Mouse (Mus musculus) midbrain, postnatal 0 days (tissue): ENCODE results near the gene Sox5. TPM values are rescaled to one million over a fixed set of nuclear protein-coding genes. Genes with fewer than 3 reads are reported as not detected.

Experiments
- ATAC-seq: fragments of 200-750 bp; cut with Nextera tagmentation; 2 replicates; pipeline ENCODE4 v1.8.0; 2017; ENCODE audit warnings: moderate number of reproducible peaks, mild to moderate bottlenecking, moderate TSS enrichment, moderate library complexity; ENCODE audit not compliant: low FRiP score
- DNase-seq: peaks from one replicate; pipeline ENCODE4 v3.0.0-alpha.2; 2015; ENCODE audit warnings: low spot score
- H3K27ac ChIP-seq: fragments of 300-500 bp; sonication (generic); 2 replicates; pipeline ENCODE4 v1.5.1; 2014; ENCODE audit warnings: low read depth, mild to moderate bottlenecking, low read length, mixed read lengths
- H3K27me3 ChIP-seq: fragments of 300-500 bp; sonication (generic); 2 replicates; pipeline ENCODE4 v1.6.1; 2014; ENCODE audit warnings: low read length, control low read depth, mixed read lengths; ENCODE audit not compliant: insufficient read depth
- H3K36me3 ChIP-seq: fragments of 300-500 bp; sonication (generic); 2 replicates; pipeline ENCODE4 v1.6.1; 2014; ENCODE audit warnings: low read length, control low read depth, mixed read lengths; ENCODE audit not compliant: insufficient read depth
- H3K4me1 ChIP-seq: fragments of 300-500 bp; sonication (generic); 2 replicates; pipeline ENCODE4 v1.6.1; 2014; ENCODE audit warnings: mild to moderate bottlenecking, control low read depth, antibody characterized with exemption, low read length, mixed read lengths; ENCODE audit not compliant: insufficient read depth
- H3K4me2 ChIP-seq: fragments of 300-500 bp; sonication (generic); 2 replicates; pipeline ENCODE4 v1.6.1; 2014; ENCODE audit warnings: low read depth, mild to moderate bottlenecking, low read length, mixed read lengths; ENCODE audit not compliant: poor library complexity, severe bottlenecking
- H3K4me3 ChIP-seq: fragments of 300-500 bp; sonication (generic); 2 replicates; pipeline ENCODE4 v1.5.1; 2014; ENCODE audit warnings: low read depth, mild to moderate bottlenecking, low read length, moderate library complexity
- H3K9ac ChIP-seq: fragments of 300-500 bp; sonication (generic); replicated peaks from 2 replicates; pipeline ENCODE4 v1.6.1; 2014; ENCODE audit warnings: mild to moderate bottlenecking, low read length, moderate library complexity, mixed read lengths; ENCODE audit not compliant: poor library complexity, severe bottlenecking
- H3K9me3 ChIP-seq: fragments of 300-500 bp; sonication (generic); 2 replicates; pipeline ENCODE4 v1.6.1; 2016; ENCODE audit warnings: low read length, control low read depth
- CTCF ChIP-seq: IDR thresholded peaks from 2 replicates; pipeline ENCODE4 v1.5.1; 2016; ENCODE audit warnings: antibody characterized with exemption, mild to moderate bottlenecking
- WGBS: fragments of 180-500 bp; shearing (Covaris S2); extraction: QIAGEN DNeasy Blood & Tissue Kit; methylation state at CpG from one replicate; pipeline ENCODE4 v1.1.7; 2014; 5-methylcytosine and 5-hydroxymethylcytosine counted together
- polyA plus RNA-seq: library from polyadenylated mRNA; unstranded; fragments of >200 nt; fragmentation: Nextera tagmentation; extraction: Ambion mirVana; gene quantifications from 2 replicates; pipeline ENCODE4 v1.2.1, GENCODE M21; 2015
- total RNA-seq: library from RNA; depleted of rRNA; stranded (reverse); fragments of >200 nt; gene quantifications from 2 replicates; pipeline ENCODE4 v1.2.3, GENCODE M21; 2014

Gene Sox5
- total and polyA plus RNA-seq, 2 experiments from 2014 or later, result 11.3 to 25.0 TPM

GRCm38 (mm10) chr6:143859535-143859934, 922.2 kb downstream of the Sox5 start:
- H3K9ac ChIP-seq, result no peak overlapping the region
- no peaks in the 10 kb centered on the region; the same call in 1 of the 2 replicates for H3K4me1 ChIP-seq
- peak overlapping the region; percentile 9; the same call in 1 of the 2 replicates for H3K4me2 ChIP-seq
- DNase-seq, result no peak
- no peaks in the 10 kb centered on the region for H3K9me3 ChIP-seq
- no peaks in the 10 kb centered on the region for H3K27me3 ChIP-seq
- no peak overlapping the region for H3K27ac ChIP-seq
- H3K36me3 ChIP-seq, result no peaks in the 10 kb centered on the region
- H3K4me3 ChIP-seq, result no peak overlapping the region
- ATAC-seq, result no peak
- WGBS, result 50% methylated on average over 15 of the region's 15 CpGs
- TF ChIP-seq CTCF, result no peak

- Histone ChIP-seq H3K9ac (no peak overlapping the region), H3K27ac (no peak overlapping the region), H3K9me3 (no peaks in the 10 kb centered on the region), H3K4me1 (no peaks in the 10 kb centered on the region; the same call in 1 of the 2 replicates), H3K4me2 (no peak overlapping the region), H3K36me3 (no peaks in the 10 kb centered on the region), H3K4me3 (no peak overlapping the region), H3K27me3 (no peaks in the 10 kb centered on the region)
- 92% methylated on average over 2 of the region's 2 CpGs for WGBS
- no peak for TF ChIP-seq CTCF
- ATAC-seq, result no peak
- DNase-seq, result no peak
Observed at GRCm38 (mm10) chr6:143858551-143858950, 923.2 kb downstream of the Sox5 start.

- ATAC-seq (no peak), DNase-seq (no peak)
- Histone ChIP-seq H3K4me2 (no peak overlapping the region), H3K27me3 (no peaks in the 10 kb centered on the region), H3K4me1 (no peaks in the 10 kb centered on the region; the same call in 1 of the 2 replicates), H3K36me3 (no peaks in the 10 kb centered on the region), H3K9me3 (no peaks in the 10 kb centered on the region), H3K4me3 (no peak overlapping the region), H3K27ac (no peak overlapping the region), H3K9ac (no peak overlapping the region)
- WGBS, result 92% methylated on average over 7 of the region's 7 CpGs
- TF ChIP-seq CTCF, result no peak
Observed at GRCm38 (mm10) chr6:143857376-143857775, 924.4 kb downstream of the Sox5 start.

- WGBS, result 38% methylated on average over 12 of the region's 12 CpGs
- H3K27me3 ChIP-seq, result no peaks in the 10 kb centered on the region
- no peaks in the 10 kb centered on the region for H3K9me3 ChIP-seq
- H3K4me1 ChIP-seq, result no peaks in the 10 kb centered on the region; the same call in 1 of the 2 replicates
- TF ChIP-seq CTCF, result no peak
- no peak for DNase-seq
- H3K27ac ChIP-seq, result no peak overlapping the region
- no peak overlapping the region for H3K4me3 ChIP-seq
- no peak overlapping the region for H3K9ac ChIP-seq
- H3K4me2 ChIP-seq, result peak overlapping the region; percentile 26
- no peak for ATAC-seq
- H3K36me3 ChIP-seq, result no peaks in the 10 kb centered on the region
Observed at GRCm38 (mm10) chr6:143855421-143855820, 926.4 kb downstream of the Sox5 start.

GRCm38 (mm10) chr6:143854031-143854430, 927.7 kb downstream of the Sox5 start:
- Histone ChIP-seq H3K4me1 (no peaks in the 10 kb centered on the region), H3K27ac (no peak overlapping the region), H3K4me3 (no peak overlapping the region), H3K9ac (no peak overlapping the region), H3K27me3 (no peaks in the 10 kb centered on the region), H3K36me3 (no peaks in the 10 kb centered on the region), H3K9me3 (no peaks in the 10 kb centered on the region), H3K4me2 (no peak overlapping the region)
- no peak for ATAC-seq
- WGBS, result 71% methylated on average over 3 of the region's 3 CpGs
- DNase-seq, result no peak
- TF ChIP-seq CTCF, result no peak

GRCm38 (mm10) chr6:143845761-143846160, 936.0 kb downstream of the Sox5 start:
- Histone ChIP-seq H3K9ac (no peak overlapping the region), H3K4me3 (no peak overlapping the region), H3K27ac (no peak overlapping the region), H3K4me1 (no peaks in the 10 kb centered on the region), H3K36me3 (no peaks in the 10 kb centered on the region), H3K9me3 (no peaks in the 10 kb centered on the region), H3K27me3 (no peaks in the 10 kb centered on the region), H3K4me2 (no peak overlapping the region)
- no peak for ATAC-seq
- no peak for TF ChIP-seq CTCF
- DNase-seq, result peak; percentile 37

- Histone ChIP-seq H3K27me3 (no peaks in the 10 kb centered on the region), H3K4me2 (no peak overlapping the region), H3K9ac (no peak overlapping the region), H3K9me3 (no peaks in the 10 kb centered on the region), H3K27ac (peak overlapping the region; percentile 2; the same call in 1 of the 2 replicates), H3K36me3 (no peaks in the 10 kb centered on the region), H3K4me1 (no peaks in the 10 kb centered on the region), H3K4me3 (no peak overlapping the region)
- DNase-seq, result no peak
- no peak for ATAC-seq
- TF ChIP-seq CTCF, result no peak
- 86% methylated on average over 3 of the region's 3 CpGs for WGBS
Observed at GRCm38 (mm10) chr6:143844701-143844970, 937.1 kb downstream of the Sox5 start.
